Mouse (Mus musculus): ENCODE data around the gene Fbxl17. TPM values are rescaled to one million over a fixed set of nuclear protein-coding genes. Genes with fewer than 3 reads are reported as not detected.
A peak's percentile ranks its signal among the peaks of the same experiment; 100 is the strongest.

The Fbxl17 gene
- total and polyA plus RNA-seq, 3 experiments, result 7.8 to 25.9 (median 25.5) TPM

DNA sequence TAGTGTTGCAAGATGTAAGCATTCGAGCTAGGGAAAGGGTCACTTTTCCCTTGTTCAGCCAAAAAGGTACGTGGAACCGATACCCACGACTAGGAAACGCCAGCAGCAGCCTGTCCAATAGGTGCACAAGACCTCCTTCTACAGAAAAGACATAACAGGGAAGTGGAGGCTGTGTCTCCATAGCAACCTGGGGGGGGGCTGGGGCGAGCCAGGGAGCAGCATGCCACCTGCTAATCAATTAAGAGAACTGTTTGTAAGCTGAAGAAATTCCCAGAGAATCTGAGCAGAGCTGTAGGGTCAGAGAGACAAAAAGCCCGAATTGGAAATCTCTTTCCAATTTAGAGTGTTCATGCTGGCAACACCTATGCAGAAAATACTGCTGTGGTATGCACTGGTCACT is 356.0 kb downstream of the Fbxl17 start:
- intact Hi-C loops (cut with DNase I), result no loop called here
- Histone ChIP-seq H3K36me3 (ENCODE audit: control insufficient read depth, insufficient read depth, low read length) (no peaks in the 10 kb centered on the region), H3K27me3 (ENCODE audit: control insufficient read depth, insufficient read depth, low read length) (no peaks in the 10 kb centered on the region), H3K27ac (no peak overlapping the region), H3K9ac (ENCODE audit: low read depth, low read length) (no peak overlapping the region), H3K4me1 (ENCODE audit: control insufficient read depth, insufficient read depth, low read length) (no peaks in the 10 kb centered on the region), H3K4me3 (no peak overlapping the region), H3K79me2 (replicated peaks; ENCODE audit: control insufficient read depth, insufficient read depth, low read length) (no peaks in the 10 kb centered on the region)
- 91% methylated on average over 7 of the region's 7 CpGs for WGBS
- TF ChIP-seq CTCF (IDR thresholded peaks at IDR 0.05) (no peak), EP300 (IDR thresholded peaks at IDR 0.05; ENCODE audit: insufficient read depth, low read depth, low read length) (no peak), POLR2A (IDR thresholded peaks at IDR 0.05; ENCODE audit: insufficient read depth, low read depth, low read length) (no peak)
- no peak for DNase-seq

DNA sequence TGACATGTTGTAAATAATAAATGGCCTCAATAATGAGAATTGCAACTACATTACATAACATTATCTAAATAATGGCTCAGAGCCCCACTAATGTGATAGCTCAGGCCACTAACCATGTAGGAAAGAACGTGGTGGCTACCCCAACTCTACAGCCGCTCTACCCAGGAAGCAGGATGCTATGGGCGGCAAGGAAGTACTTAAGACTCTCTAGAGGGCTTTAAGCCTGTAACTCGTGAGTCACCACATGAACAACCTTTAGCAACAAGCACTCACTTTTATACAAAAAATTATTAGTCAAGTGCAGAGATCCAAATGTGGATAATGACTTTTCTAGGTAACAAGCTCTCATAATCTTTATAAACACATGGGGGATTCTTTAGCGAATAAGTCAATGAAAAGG is 365.0 kb downstream of the Fbxl17 start:
- Histone ChIP-seq H3K27ac (no peak overlapping the region), H3K9ac (ENCODE audit: low read depth, low read length) (no peak overlapping the region), H3K27me3 (ENCODE audit: control insufficient read depth, insufficient read depth, low read length) (no peaks in the 10 kb centered on the region), H3K4me3 (no peak overlapping the region), H3K79me2 (replicated peaks; ENCODE audit: control insufficient read depth, insufficient read depth, low read length) (no peaks in the 10 kb centered on the region), H3K36me3 (ENCODE audit: control insufficient read depth, insufficient read depth, low read length) (no peaks in the 10 kb centered on the region), H3K4me1 (ENCODE audit: control insufficient read depth, insufficient read depth, low read length) (no peaks in the 10 kb centered on the region)
- no peak for DNase-seq
- WGBS, result 70% methylated on average over 5 of the region's 5 CpGs
- intact Hi-C loops (cut with DNase I), result no loop called here
- TF ChIP-seq EP300 (IDR thresholded peaks at IDR 0.05; ENCODE audit: insufficient read depth, low read depth, low read length), result no peak
- no peak for TF ChIP-seq CTCF (IDR thresholded peaks at IDR 0.05)
- no peak for TF ChIP-seq POLR2A (IDR thresholded peaks at IDR 0.05; ENCODE audit: insufficient read depth, low read depth, low read length)

DNA sequence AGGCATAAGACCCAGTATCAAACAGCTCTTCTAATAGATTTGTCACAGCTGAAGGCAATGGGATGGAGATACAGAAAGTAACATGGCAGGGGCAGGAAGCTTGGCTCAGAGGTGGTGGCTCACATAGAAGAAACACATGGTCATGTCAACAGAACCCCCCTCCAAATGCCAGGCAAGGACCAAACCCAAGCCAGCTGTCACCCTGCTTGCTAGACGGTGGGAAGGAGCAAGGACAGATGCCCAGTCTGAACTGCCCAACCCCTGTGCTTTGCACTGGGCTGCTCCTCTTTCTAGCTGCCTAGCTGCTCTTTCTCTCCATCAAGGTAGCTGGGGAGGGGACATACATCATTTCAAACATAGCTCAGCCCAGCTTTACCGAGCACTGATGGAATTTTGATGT is 377.4 kb downstream of the Fbxl17 start:
- 89% methylated on average over 2 of the region's 2 CpGs for WGBS
- intact Hi-C loops (cut with DNase I), result no loop called here
- Histone ChIP-seq H3K4me1 (ENCODE audit: control insufficient read depth, insufficient read depth, low read length) (no peaks in the 10 kb centered on the region), H3K27ac (no peak overlapping the region), H3K9ac (ENCODE audit: low read depth, low read length) (no peak overlapping the region), H3K27me3 (ENCODE audit: control insufficient read depth, insufficient read depth, low read length) (no peaks in the 10 kb centered on the region), H3K36me3 (ENCODE audit: control insufficient read depth, insufficient read depth, low read length) (no peaks in the 10 kb centered on the region), H3K4me3 (no peak overlapping the region), H3K79me2 (replicated peaks; ENCODE audit: control insufficient read depth, insufficient read depth, low read length) (no peaks in the 10 kb centered on the region)
- TF ChIP-seq POLR2A (IDR thresholded peaks at IDR 0.05; ENCODE audit: insufficient read depth, low read depth, low read length) (no peak), CTCF (IDR thresholded peaks at IDR 0.05) (no peak), EP300 (IDR thresholded peaks at IDR 0.05; ENCODE audit: insufficient read depth, low read depth, low read length) (no peak)
- no peak for DNase-seq

DNA sequence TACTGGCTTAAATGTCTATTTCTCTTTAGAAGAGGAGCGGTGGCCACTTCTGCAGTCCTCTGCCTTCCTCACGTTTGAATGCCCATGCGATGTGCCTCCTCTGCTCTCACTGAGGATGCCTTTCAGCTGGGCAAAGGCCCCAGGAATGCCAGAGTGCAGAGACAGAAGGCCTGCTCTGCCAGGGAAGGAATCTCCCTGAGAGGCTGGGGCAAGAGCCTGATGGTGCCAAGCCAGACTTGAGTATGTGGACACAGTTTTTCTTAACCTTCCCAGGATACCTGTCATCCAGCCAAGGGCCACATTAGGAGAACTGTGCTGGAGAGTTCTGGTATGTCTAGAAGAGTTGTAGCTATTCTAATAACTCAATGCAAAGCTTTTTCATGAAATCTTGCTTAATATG is 380.1 kb downstream of the Fbxl17 start:
- Histone ChIP-seq H3K4me3 (no peak overlapping the region), H3K4me1 (ENCODE audit: control insufficient read depth, insufficient read depth, low read length) (no peaks in the 10 kb centered on the region), H3K27me3 (ENCODE audit: control insufficient read depth, insufficient read depth, low read length) (no peaks in the 10 kb centered on the region), H3K79me2 (replicated peaks; ENCODE audit: control insufficient read depth, insufficient read depth, low read length) (no peaks in the 10 kb centered on the region), H3K36me3 (ENCODE audit: control insufficient read depth, insufficient read depth, low read length) (no peaks in the 10 kb centered on the region), H3K9ac (ENCODE audit: low read depth, low read length) (no peak overlapping the region), H3K27ac (no peak overlapping the region)
- TF ChIP-seq CTCF (IDR thresholded peaks at IDR 0.05), result no peak
- no peak for TF ChIP-seq EP300 (IDR thresholded peaks at IDR 0.05; ENCODE audit: insufficient read depth, low read depth, low read length)
- intact Hi-C loops (cut with DNase I), result no loop called here
- DNase-seq, result peak in 1 of 2 experiments; percentile 12
- WGBS, result 81% methylated on average over 3 of the region's 3 CpGs

DNA sequence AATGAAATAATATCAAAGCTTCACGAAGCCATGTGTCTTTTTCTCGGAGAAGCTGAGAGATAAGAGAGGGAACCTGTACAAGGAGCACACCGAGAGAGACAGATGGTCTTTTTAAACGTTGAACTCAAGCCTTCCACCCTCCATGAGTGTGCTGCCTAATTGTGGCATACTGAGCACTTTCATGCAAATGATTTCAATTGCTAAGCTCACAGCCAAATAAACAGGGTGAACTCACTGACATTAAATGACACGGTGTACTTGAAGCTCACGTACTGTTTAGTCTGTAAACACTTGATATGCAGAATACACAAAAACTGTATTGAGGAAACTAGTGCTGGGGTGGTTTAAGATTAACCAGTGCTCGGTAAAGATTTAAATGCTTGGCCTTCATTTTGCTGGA is 380.7 kb downstream of the Fbxl17 start:
- no peak overlapping the region for H3K4me3 ChIP-seq
- no peaks in the 10 kb centered on the region for H3K27me3 ChIP-seq (ENCODE audit: control insufficient read depth, insufficient read depth, low read length)
- no peaks in the 10 kb centered on the region for H3K36me3 ChIP-seq (ENCODE audit: control insufficient read depth, insufficient read depth, low read length)
- no peak for DNase-seq
- H3K27ac ChIP-seq, result no peak overlapping the region
- intact Hi-C loops (cut with DNase I), result no loop called here
- H3K79me2 ChIP-seq (replicated peaks; ENCODE audit: control insufficient read depth, insufficient read depth, low read length), result no peaks in the 10 kb centered on the region
- no peaks in the 10 kb centered on the region for H3K4me1 ChIP-seq (ENCODE audit: control insufficient read depth, insufficient read depth, low read length)
- no peak for TF ChIP-seq EP300 (IDR thresholded peaks at IDR 0.05; ENCODE audit: insufficient read depth, low read depth, low read length)
- TF ChIP-seq POLR2A (IDR thresholded peaks at IDR 0.05; ENCODE audit: insufficient read depth, low read depth, low read length), result no peak
- no peak for TF ChIP-seq CTCF (IDR thresholded peaks at IDR 0.05)
- no peak overlapping the region for H3K9ac ChIP-seq (ENCODE audit: low read depth, low read length)
- WGBS, result 71% methylated on average over 7 of the region's 7 CpGs

DNA sequence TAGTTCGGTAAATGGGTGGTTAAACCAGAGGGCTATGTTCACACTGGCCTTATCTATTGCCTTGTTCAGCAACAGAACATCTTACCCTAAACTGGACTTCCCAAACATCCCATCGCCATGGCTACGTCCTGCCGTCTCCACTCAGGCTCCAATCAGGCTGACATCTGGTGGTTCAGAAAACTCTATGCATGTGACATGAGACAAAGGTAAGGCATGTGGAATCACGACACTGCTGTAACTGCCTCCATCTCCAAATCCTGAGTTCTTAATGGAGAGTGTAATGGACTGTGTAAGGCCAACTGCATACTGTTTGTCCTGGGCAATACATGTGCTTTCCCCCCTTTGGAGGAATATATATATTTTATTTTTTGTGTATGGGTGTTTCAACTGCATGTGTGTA is 382.7 kb downstream of the Fbxl17 start:
- no peaks in the 10 kb centered on the region for H3K79me2 ChIP-seq (replicated peaks; ENCODE audit: control insufficient read depth, insufficient read depth, low read length)
- no peaks in the 10 kb centered on the region for H3K36me3 ChIP-seq (ENCODE audit: control insufficient read depth, insufficient read depth, low read length)
- H3K9ac ChIP-seq (ENCODE audit: low read depth, low read length), result no peak overlapping the region
- no peaks in the 10 kb centered on the region for H3K4me1 ChIP-seq (ENCODE audit: control insufficient read depth, insufficient read depth, low read length)
- H3K4me3 ChIP-seq, result no peak overlapping the region
- no peak for TF ChIP-seq POLR2A (IDR thresholded peaks at IDR 0.05; ENCODE audit: insufficient read depth, low read depth, low read length)
- TF ChIP-seq CTCF (IDR thresholded peaks at IDR 0.05), result no peak
- no peak for TF ChIP-seq EP300 (IDR thresholded peaks at IDR 0.05; ENCODE audit: insufficient read depth, low read depth, low read length)
- WGBS, result 85% methylated on average over 5 of the region's 5 CpGs
- no peak overlapping the region for H3K27ac ChIP-seq
- intact Hi-C loops (cut with DNase I), result no loop called here
- DNase-seq, result no peak
- H3K27me3 ChIP-seq (ENCODE audit: control insufficient read depth, insufficient read depth, low read length), result no peaks in the 10 kb centered on the region
